Mouse (Mus musculus) spleen, adult 10 weeks (tissue): ENCODE data around the gene Tox4. TPM values are rescaled to one million over a fixed set of nuclear protein-coding genes. Genes with fewer than 3 reads are reported as not detected.

Experiments
- polyA plus RNA-seq: library from polyadenylated mRNA; stranded (reverse); fragments of 350-450 nt; fragmentation: Illumina TruSeq; extraction: RNeasy Lipid Tissue Mini Kit (QIAGEN cat#74804); gene quantifications from one replicate; pipeline ENCODE4 v1.2.3, GENCODE M21; 2015; ENCODE audit warnings: low replicate concordance; ENCODE audit not compliant: insufficient read depth

Tox4 gene
- polyA plus RNA-seq = 54.8 TPM

DNA sequence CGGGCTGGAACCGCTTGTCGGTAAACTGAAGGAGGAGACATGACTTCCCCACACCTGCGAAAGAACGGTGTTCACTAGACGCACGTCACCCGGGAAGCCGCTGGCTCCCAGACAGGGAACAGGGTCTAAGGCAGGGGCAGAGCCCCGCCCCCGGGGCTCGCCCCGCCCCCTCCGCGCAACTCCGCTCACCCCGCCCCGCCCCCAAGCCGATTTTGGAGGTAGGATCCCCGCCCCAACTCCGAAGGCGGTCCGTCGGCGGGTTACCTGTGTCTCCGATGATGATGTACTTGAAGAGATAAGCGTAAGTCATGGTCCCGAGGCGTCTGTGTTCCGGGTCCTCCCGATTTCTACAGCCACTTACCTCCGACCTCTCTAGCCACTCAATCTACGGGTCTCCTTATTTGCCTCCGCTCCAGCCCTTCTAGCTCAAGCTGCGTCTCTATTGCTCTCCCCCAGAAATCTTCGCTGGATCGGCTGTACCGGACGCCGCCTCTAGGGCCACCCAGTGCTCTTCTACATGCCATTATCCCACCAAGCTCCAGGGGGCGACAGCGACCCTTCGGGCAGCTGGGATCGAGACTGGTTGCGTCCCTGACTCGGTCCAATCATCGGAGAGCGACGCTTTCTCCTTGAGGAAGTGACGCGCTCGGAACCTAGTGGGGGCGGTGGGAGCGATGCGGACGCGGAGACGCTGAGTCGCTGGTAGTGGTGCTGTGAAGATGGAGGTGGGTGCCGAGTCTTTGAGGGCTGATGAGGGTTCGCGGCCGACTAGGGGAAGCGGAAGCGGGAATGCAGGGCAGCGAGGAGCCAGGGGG, at the start of gene Tox4, which contains the start of gene Rab2b:
TSS of gene Tox4 (plus strand) at position 215 of the 815 bp plus-strand sequence.
TSS of gene Rab2b (minus strand) at position 614 of the 815 bp plus-strand sequence.

DNA sequence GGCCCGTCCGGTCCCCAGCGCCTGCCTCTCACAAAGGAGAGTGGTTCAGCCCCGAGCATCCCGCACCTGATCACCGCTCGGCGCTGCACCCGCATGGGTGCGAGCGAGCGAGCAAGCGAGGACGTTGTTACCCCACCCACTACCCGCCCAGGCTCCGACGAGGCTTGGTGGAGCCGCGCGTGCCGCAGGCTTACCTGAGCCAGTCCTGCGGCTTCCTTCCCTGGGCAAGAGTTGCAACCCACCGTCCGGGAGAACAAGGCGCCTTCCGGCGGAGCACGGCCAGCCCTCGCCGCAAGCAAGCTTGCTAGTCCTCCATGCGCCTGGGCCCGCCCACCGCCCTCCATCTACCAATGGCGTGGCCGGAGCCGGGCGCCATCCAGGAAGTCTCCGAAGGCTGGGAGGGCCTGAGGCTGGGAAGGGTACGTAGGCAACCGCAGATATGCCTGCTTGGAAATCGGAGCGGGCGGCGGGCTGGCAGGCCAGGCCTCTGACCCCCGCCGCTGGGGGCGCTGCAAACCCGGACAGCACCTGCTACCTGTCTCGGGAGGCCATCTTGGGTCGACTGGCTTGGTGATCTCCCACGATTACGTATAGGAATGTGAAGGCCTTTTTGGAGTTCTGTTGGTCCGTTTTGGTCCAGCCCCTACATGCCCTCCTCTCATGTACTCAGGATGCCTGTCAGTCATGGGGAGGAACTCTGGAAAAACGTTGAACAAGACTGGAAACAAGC, 21.3 kb upstream of the Tox4 start, which contains the start of gene Chd8:
TSS of gene Chd8 (minus strand) at position 297 of the 730 bp plus-strand sequence.

DNA sequence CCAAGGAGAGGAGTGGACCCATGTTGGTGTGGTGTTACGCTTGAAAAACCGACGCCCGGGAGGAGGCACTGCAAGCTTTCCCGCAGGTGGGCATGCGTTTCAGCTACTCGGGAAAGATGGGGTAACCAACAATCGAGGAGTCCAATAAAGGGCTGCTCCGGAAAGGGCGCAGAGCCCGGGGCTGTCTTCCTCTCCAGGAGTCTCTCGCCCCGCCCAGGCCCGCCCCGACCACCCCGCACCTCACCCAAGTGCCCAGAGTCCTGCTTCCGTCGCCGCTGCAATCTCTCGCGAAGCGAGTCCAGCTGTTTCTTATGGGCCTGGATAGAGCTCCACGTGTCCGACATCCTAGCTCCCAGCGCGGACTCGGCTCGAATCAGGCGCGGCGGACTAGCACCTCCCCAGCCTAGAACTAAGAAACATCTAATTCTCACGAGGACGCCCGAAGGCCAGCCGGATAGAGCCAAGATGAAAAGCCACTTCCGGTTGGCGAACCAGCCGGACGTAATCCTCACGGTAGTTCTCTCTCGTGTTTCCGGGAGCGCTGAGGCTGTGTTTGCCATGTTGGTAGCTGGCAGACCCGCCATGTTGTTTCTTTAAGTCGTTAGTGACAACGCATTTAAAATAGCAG, 25.8 kb downstream of the Tox4 start, which contains the start of gene Mettl3:
TSS of gene Mettl3 (minus strand) at position 485 of the 628 bp plus-strand sequence.

DNA sequence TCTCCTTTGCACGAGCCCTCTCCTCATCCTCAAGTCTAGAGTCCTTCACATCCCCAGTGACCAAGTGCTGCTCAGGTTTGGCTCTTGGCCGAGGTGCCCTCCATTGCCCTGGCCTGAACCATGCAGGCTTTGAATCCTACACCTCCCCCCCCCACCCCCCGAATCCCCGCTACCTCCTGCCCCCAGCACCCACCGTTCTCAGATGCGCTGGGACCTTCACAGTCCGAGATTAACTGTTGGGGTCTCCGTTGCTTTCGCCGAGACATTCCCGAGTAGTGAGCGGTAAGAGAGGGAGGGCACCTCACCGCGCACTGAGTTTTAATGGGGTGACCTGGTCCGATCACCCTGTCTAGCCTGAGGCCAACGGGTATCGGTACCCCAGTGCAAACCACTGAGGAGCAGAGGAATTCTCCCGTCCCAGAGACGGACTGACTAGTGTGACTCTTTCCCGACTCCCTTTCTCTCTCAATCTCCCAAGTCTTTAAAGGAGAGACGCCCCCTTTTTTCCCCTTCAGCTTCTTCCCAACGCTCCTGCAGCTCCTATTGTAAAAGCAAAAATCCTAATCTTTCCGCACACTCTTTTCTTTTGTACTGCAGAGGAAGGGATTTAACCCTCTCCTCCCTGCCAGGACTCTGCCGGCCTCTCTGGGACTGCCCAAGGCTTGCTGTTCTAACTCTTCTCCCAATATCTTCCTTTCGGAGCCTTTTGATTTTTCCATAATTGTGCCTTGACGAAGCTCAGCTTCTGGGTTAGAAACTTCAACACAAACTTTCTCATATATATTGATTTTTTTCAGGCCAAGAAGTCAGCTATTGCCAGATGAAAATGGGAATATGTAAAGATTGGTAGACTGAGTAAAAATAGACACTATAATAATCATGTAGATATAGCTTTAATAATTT, 49.2 kb downstream of the Tox4 start, which contains the start of gene Sall2:
TSS of gene Sall2 (minus strand) at position 853 of the 903 bp plus-strand sequence.

Other genes starting within 250 kb of the Tox4 start
- gene Olfr221, start 236.7 kb upstream of the Tox4 start, polyA plus RNA-seq = not detected
- 497 TPM for gene Hnrnpc, start 175.1 kb upstream of the Tox4 start, polyA plus RNA-seq
- 44.6 TPM for gene Rpgrip1, start 168.4 kb upstream of the Tox4 start, polyA plus RNA-seq
- 85.9 TPM for gene Supt16, start 81.7 kb upstream of the Tox4 start, polyA plus RNA-seq
- 138 TPM for gene Chd8, start 21.4 kb upstream of the Tox4 start, polyA plus RNA-seq
- 21.4 TPM for gene Rab2b, start 399 bp downstream of the Tox4 start, polyA plus RNA-seq
- gene Mettl3, start 26.0 kb downstream of the Tox4 start, polyA plus RNA-seq = 104 TPM
- gene Sall2, start 49.6 kb downstream of the Tox4 start, polyA plus RNA-seq = 5.9 TPM
- gene Olfr1513, start 77.3 kb downstream of the Tox4 start, polyA plus RNA-seq = not detected
- gene Olfr1512, start 100.0 kb downstream of the Tox4 start, polyA plus RNA-seq = not detected
- not detected for gene Olfr1511, start 118.2 kb downstream of the Tox4 start, polyA plus RNA-seq
- gene Olfr1510, start 135.2 kb downstream of the Tox4 start, polyA plus RNA-seq = not detected
- gene Olfr1509, start 163.8 kb downstream of the Tox4 start, polyA plus RNA-seq = not detected
- gene Olfr1508, start 188.3 kb downstream of the Tox4 start, polyA plus RNA-seq = not detected
- gene Olfr1507, start 216.6 kb downstream of the Tox4 start, polyA plus RNA-seq = not detected